Mouse (Mus musculus) cerebellum, adult 11 months (tissue): ENCODE data around the gene Gab2.

Experiments
- DNase-seq: peaks from one replicate; pipeline ENCODE4 v3.0.0; 2022

Gab2 gene

DNA sequence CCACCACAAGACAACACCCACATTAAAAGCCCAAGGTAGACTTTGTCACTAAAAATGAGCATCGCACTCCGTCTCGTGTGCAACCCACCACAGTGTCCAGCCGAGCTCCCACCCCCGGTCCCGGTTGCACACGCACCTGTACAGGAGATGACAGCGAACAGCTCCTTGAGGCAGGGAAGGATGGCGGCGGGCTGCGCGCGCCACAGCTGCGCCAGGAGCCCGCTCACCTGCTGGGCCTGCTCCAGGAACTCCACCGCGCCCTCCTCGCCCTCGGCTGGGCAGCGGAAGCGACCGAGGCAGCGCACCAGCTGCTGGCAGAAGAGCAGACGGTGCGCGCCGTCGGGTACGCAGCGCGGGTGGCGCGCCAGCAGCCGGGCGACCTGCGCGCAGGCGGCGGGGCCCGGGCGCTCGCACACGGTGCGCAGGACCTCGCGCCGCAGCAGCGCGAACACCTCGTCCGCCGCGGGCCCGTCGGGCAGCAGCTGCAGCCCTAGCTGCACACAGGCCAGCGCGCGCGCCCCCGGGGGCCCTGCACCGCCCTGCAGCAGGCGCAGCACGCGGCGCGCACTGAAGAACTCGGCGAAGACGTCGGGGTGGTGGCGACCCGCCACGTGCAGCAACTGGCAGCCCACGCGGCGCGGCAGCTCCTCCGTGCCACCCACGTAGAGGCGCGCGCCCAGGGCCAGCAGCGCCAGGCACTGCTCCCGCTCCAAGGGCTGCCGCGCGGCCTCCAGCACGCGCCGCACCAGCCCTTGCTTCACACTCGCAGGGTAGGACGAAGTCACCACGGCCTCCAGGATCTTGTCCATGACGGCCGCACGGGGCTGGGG is 244.0 kb downstream of the Gab2 start:
- DNase-seq = no peak

GRCm38 (mm10) chr7:97327376-97327775 is 246.0 kb downstream of the Gab2 start:
- DNase-seq = peak; percentile 20

DNA sequence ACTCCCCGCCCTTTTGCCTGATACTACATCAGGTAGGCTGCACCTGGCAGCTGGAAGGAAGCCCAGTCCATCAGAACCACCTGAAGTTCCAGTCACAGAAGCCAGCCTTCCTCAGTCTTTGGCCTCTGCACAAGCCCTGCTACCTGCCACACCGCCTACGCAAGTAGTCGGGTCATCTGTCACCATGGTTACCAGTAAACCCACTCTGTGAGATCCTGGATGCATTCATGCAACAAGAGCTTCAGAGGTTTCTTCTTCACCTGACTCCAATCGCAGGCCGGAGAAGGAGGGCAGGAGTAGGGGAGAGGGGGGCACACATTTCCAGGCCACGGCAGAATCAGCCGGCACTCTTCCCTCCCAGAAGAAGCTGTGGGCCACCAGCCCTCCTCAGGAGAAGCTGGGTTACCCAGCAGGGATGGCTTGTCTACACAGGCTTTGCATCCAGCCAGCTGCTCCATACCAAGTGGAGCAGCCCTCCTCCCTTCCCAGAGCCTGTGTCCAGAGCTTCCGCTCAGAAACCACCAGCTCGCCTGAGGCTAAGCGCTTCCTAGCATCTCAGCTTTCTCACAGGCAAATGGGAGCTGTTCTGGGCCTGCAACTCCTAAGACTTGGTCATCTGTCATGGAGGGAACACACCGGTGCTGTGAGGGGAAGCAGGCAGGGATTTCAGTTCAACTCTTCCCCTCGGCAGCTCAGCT is 247.7 kb downstream of the Gab2 start:
- peak; percentile 59 for DNase-seq

GRCm38 (mm10) chr7:97329676-97330075 is 248.3 kb downstream of the Gab2 start:
- peak; percentile 43 for DNase-seq

DNA sequence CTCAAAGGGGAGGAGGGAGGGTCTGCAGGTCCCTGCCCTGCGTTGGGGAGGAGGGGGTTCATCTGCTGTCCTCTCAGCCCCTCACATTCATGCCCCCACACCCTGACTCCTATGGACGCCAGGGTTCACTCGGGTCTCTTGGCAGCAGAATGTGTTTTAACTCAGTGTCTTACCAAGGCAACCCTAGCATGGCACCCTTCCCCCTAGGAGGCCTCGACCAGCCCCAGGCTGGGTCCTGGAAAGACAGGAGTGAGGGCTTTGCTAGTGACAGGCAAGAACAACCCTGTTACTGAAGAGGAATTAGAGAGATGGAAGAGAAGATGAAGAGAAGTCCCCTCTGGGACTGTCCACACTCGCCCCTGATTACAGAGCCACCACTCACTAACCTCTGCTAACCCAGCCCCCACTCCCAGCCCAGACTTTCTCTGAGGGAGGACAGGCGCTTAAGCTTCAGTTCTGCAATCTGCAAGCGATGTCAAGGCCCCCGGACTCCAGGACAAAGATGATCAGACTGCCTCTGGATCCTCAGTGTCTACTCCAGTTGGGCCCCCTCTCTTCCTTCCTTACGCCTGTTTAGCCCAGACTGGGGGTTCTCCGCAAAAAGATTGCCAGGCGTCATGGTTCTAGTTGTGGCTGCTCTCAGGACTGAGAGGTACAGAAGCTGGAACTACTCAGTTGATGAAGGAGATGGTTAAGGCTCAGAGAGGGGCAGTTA is 249.7 kb downstream of the Gab2 start:
- peak; percentile 37 for DNase-seq

- peak; percentile 96 for DNase-seq
Measured at GRCm38 (mm10) chr7:97331726-97332666, 250.6 kb downstream of the Gab2 start, which contains the start of the genes Usp35 and Kctd21. Gene Usp35, minus strand, starts transcription at chr7:97332020. Gene Kctd21, plus strand, starts transcription at chr7:97332327.

- DNase-seq = no peak
Measured at GRCm38 (mm10) chr7:97332667-97333041, 251.3 kb downstream of the Gab2 start.

- peak; percentile 40 for DNase-seq
Measured at GRCm38 (mm10) chr7:97333113-97333898, 251.9 kb downstream of the Gab2 start.

DNA sequence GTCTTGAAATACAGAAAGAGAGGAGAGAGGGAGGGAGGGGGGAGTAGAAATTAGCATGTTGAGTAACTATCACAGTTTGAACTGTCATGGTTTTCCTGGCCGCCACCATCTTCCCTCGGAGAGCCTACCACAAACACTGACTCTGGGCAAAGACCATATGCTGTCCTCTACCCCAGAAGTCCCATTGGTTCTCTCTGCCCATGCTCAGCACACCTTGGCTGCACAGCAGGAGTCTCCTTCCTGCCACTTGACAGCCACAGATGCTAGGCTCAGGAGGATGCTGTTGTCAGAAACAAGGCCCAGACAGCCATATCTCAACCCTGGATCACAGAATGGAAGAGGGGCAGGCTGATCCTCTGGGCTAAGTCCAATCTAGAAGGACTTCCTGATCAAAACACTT is 253.0 kb downstream of the Gab2 start:
- peak; percentile 35 for DNase-seq

GRCm38 (mm10) chr7:97336678-97337077 is 255.3 kb downstream of the Gab2 start:
- no peak for DNase-seq

DNA sequence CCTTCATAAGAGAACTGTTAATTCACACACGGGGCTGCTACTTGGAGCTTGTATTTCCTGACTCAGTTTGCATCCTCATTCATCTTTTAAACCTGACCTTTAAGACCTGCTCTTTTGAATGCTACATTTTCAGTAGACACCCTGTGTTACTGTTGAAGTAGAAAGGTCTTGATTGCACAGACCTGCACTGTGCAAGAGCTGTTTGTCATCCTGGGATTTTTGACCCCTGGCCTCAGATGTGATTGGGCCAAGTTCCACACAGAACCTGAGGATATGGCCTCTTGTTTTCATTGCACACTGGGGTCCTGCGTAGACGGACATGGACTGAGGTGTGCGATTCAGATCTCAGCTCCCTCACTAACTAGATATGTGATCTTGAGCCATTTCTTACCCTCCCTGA is 257.2 kb downstream of the Gab2 start:
- DNase-seq = no peak

- no peak for DNase-seq
Measured at GRCm38 (mm10) chr7:97339623-97340022, 258.2 kb downstream of the Gab2 start.

DNA sequence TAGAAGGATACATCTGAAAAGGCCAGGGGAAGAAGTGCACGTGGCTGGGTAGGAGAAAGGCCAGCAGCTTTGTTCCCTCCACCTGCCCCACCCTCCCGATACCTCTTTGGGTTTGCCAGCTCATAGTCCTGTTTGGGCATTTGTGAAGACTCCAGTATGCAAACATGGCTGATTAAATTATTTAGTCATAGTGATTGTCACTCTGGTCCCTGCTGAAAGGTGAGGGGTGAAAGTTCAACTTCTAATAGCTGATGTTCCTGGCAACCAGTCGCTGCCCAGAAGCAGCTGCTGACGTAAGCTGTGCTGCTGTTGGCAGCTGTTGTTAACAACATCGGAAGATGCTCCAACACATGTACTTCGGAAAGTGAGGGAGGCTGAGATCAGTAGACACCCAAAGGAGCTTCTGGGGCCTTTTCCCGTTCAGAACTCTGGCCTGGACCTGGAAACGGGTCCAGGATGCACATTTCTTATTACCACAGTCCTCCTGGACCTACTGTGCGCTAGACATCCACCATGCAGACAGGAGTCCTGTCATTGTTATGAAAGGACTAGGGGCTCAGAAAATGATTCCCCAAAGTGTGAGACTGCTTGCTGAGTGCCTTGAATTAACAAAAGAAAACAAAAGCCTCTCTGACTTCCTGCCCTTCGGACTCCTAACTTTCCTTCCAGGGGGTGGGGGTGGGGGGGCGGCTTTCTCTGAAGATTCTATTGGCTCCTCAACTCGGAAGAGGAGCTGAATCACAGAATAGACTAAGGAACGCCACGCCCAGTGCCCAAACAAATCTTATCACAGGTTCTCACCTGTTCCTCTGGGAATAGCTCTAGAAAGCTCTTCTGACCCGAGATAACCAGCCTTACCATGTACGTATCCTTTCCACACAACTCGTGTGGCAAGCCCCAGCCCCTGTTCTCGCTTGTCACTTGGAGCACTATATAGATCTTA is 259.8 kb downstream of the Gab2 start:
- DNase-seq = no peak

DNA sequence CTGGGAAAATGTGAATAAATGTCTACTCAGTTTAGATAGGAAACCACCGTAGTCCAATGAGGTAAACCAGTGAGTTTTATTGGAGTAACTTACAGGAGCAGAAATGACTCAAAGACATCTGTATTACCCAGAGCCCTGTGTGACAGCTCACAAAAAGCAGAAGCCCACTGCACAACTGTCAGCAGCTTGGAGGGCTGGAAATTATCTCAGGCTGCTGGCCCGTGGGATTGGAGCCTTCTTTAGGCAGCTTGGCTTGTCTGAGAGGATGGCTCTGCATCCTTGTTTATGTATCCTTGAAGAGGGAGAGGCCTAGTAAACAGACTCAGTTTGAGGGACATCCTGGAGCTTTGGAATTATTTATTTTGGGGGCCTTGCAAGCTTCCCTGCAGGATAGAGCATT is 261.6 kb downstream of the Gab2 start:
- no peak for DNase-seq

DNA sequence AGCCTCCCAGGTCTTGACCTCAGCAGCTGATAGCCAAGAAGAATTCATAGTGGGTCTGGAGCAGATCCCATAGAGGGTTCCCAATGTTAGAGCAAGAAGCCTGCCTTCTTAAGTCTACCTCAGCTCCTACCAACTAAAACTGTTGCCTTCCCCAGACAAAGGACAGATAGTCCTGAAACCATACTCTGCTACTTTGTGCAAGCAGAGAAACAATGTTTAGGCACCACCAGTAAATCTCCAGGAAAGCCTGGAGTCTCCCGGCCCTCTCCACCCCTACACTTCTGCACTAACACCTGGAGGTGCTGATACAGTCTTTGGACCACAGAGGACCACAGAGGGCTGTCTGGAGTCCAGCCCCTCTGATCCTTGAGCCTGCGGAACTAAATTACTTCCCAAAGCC is 263.3 kb downstream of the Gab2 start:
- no peak for DNase-seq

GRCm38 (mm10) chr7:97345229-97345871 is 264.0 kb downstream of the Gab2 start:
- peak; percentile 49 for DNase-seq

- DNase-seq = no peak
Measured at GRCm38 (mm10) chr7:97346111-97346821, 264.9 kb downstream of the Gab2 start.

DNA sequence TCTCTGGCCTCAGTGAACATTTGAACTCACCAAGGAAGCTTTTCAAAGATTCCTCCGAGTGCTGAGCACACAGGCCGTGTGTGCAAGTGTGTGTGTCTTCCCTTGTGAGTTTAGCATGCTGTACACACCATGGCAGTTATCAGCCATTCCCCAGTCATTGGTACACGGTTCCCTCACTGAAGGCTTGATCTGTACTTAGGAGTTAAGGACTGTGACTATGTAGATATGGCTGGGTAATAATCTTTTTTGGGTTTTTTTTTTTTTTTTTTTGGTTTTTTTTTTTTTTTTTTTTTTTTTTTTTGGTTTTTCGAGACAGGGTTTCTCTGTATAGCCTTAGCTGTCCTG is 265.4 kb downstream of the Gab2 start:
- no peak for DNase-seq

GRCm38 (mm10) chr7:97347464-97347863 is 266.1 kb downstream of the Gab2 start:
- no peak for DNase-seq
